Mouse (Mus musculus) megakaryocyte, embryonic 14.5 days (primary cell): ENCODE data around the gene Pan3.

Experiments used
- FLI1 ChIP-seq: IDR thresholded peaks from 2 replicates; pipeline ENCODE4 v1.6.1; 2012; ENCODE audit warnings: low read length, inconsistent platforms, mixed read lengths
- GATA1 ChIP-seq: IDR thresholded peaks from 3 replicates; pipeline ENCODE4 v1.6.1; 2012; ENCODE audit warnings: mixed read lengths, low read length, inconsistent platforms, borderline replicate concordance

DNA sequence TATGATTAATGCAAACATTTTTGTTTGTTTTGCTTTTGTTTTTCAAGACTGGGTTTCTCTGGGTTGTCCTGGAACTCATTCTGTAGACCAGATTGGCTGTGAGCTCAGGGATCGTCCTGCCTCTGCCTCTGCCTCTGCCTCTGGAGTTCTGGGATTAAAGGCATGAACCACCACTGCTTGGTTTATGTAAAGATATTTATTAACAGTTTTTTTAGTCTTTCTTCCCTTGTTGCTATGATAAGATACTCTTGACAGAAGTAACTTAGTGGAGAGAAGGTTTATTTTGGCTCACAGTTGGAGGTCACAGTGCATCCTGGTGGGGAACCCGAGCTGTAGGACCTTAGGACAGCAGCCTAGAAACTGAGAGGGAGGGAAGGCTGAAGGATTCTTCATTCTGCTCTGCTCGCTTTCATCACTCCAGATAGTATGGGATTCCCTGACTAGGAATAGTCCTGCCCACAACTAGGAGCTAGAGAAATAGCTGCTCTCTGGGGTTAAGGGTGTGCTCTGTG, 11.1 kb downstream of the Pan3 start:
- TF ChIP-seq GATA1: no peak
- TF ChIP-seq FLI1: no peak
